Mouse (Mus musculus): ENCODE results near the gene Smim5.

Smim5 gene

GRCm38 (mm10) chr11:115921986-115922385 lies 22.2 kb downstream of the Smim5 start:
- no peak for DNase-seq (ENCODE audit: low read depth, low spot score)

GRCm38 (mm10) chr11:115929031-115929430 lies 29.3 kb downstream of the Smim5 start:
- DNase-seq (ENCODE audit: low read depth, low spot score) = no peak

DNA sequence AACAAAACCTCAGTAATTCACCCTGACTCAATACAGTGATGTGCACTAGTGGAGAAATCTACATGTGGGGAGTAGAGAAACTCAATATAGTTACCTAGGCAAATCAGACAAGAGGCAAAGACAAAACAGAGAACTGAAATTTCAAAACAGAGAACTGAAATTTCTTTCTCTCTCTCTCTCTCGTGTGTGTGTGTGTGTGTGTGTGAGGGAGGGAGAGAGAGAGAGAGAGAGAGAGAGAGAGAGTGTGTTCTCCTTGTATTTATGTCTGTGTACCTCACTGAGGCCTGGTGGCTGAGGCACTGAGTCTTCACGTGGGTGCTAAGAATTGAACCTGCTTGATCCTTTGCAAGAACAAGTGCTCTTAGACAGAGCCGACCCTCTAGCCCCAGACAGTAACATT lies 30.1 kb downstream of the Smim5 start:
- no peak for DNase-seq (ENCODE audit: low read depth, low spot score)

DNA sequence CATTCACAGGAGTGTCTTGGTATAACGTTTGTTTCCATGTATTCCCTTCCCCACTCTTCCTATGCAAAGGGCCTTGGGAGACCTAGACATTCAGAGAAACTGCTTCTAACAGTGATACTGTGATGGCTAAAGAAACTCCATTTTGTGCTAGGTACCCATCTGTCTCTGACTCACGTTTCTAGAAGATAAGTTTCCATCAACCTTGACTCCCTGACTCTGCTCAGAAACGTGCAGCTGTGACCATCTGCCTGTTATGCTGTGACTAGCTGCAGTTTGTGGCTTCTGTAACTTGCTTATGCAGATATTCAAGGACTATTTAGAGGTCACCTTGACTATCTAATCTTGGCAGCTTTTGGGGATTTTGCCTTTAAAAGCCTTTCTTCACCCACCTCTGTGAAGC lies 31.5 kb downstream of the Smim5 start:
- DNase-seq (ENCODE audit: low read depth, low spot score) = no peak

GRCm38 (mm10) chr11:115933108-115933746 lies 33.5 kb downstream of the Smim5 start, which contains the start of the genes Sap30bp and Recql5:
Sap30bp (plus strand) TSS chr11:115933282.
Recql5 (minus strand) TSS chr11:115933477.
- peak; percentile 98 for DNase-seq (ENCODE audit: low read depth, low spot score)

DNA sequence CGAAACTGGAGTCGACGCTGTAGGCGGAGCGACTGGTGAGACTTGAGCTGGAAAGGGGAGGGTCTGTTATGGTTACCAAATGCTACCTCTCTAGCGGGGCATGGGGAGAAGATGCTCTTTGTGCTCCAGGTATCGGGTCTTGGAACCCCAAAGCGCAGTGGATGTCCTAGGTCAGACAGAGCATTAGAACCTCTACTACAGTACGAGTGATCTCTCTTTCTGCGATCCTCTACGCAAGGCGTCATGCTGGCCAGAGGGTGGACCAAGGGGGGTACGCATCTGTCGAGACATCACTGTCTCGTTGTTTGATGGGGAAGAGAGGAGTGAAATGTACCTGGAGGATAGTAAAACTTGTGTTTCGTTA lies 34.0 kb downstream of the Smim5 start:
- DNase-seq (ENCODE audit: low read depth, low spot score) = no peak

- DNase-seq (ENCODE audit: low read depth, low spot score) = peak; percentile 50
Observed at GRCm38 (mm10) chr11:115939690-115940329, 40.0 kb downstream of the Smim5 start.

GRCm38 (mm10) chr11:115941980-115942379 lies 42.2 kb downstream of the Smim5 start:
- no peak for DNase-seq (ENCODE audit: low read depth, low spot score)

DNA sequence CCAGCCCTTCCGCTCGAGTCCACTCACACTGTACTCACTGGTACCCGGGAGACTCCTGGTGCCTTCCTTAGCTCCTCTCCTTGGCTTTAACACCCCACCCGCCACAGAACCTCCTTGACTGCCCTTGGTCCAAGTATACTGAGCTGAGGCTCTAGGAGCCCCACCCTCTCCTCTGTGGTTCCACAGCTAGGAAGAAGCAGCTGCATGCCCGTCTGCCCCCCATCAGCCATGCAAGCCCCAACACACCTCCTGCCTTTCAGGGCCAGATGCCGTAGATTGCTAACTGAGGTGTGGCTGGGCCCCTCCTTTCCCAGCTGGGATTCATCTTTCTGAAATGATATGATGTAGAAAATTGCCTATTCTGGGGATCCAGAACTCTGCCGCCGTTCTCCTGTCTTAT lies 45.5 kb downstream of the Smim5 start:
- no peak for DNase-seq (ENCODE audit: low read depth, low spot score)

GRCm38 (mm10) chr11:115946221-115946828 lies 46.6 kb downstream of the Smim5 start:
- no peak for DNase-seq (ENCODE audit: low read depth, low spot score)

DNA sequence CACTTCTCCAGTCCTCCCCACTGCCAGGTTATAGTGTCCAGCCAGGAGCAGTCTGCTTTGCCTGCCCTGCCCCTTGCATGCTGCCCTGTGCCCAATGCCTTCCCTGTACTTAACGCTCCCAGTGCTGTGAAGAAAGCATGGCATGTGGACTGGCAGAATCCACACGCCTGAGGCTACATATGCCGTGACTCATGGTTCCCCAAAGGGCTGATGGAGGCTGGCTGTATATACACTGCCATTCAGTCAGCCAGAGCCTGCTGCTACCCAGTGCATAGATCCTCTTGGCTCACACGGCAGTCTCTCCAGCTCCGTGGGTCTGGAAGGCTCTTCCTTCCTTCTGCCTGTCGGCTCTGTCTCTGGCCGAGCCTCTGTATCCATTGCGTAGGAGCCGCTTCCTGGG lies 48.5 kb downstream of the Smim5 start:
- no peak for DNase-seq (ENCODE audit: low read depth, low spot score)

DNA sequence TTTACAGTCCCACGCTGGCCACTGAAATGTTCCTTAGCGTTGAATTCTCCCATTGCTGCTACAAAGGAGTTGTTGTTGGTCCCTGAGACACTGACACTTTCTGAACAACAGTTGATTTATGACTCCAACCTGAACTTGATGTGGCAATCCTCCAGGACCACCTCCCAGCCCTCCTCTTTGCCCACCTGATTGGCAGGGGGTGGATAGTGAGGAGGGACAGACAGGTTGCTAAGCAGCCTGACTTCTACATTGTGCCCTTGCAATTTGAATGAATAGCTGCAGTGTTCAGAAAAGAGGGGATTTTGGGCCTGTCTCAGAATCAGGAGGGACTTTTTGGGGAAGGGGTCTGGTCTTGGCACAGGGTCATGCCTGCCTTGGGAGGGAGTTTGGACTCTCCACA lies 51.0 kb downstream of the Smim5 start:
- DNase-seq (ENCODE audit: low read depth, low spot score) = no peak

DNA sequence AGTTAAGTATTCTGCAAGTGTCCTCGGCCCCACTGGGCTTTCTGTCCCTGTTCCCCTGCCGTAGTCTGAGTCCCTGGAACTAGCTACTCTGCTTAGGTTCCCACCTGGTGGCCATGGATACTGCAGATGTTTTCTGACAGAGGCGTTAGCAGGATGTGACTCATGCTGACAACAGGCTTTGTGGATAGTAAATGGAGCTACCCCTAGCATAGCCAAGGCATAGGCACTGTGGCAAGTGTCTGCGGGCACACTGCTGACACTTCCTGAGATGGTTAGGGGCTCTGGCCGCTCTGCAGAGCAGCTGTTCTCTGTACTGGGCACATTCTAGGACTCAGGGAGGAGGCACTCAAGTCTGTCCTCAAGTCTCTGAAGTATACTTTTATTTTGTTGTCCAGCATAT lies 54.9 kb downstream of the Smim5 start:
- DNase-seq (ENCODE audit: low read depth, low spot score) = no peak

- DNase-seq (ENCODE audit: low read depth, low spot score) = no peak
Observed at GRCm38 (mm10) chr11:115955195-115955858, 55.6 kb downstream of the Smim5 start.
